Mouse (Mus musculus): Measurements from ENCODE around the gene Unc5c.
A peak's percentile ranks its signal among the peaks of the same experiment; 100 is the strongest.

Gene Unc5c

DNA sequence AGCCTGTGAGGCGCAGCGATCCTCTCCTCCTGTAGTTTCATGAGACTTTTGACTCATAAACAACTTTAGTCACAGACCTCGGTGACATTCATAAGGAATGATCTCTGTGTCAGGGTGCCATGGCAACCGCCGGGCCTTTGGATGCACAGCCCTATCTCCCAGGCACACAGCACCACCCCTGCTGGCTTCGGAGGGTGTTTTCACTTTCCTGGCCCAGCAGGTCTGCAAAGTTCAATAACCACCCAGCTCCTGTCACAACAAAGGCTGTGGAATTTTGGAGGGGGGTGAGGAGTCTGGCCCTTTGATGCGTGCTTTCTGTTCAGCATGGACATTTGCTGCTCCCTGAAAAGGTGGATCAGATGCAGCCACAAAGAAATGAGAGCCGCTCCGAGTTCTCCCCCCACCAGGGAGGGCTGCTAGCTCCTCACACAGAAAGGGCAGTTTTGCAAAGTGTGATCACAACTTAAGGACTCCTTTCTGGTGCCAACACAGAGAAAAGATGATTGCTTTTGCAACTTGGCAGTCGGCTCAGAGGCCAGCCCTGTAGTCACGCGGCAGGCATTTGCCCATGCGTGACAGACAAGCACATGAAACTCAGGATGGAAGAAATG is 354.4 kb downstream of the Unc5c start:
- peak; percentile 25 for DNase-seq

DNA sequence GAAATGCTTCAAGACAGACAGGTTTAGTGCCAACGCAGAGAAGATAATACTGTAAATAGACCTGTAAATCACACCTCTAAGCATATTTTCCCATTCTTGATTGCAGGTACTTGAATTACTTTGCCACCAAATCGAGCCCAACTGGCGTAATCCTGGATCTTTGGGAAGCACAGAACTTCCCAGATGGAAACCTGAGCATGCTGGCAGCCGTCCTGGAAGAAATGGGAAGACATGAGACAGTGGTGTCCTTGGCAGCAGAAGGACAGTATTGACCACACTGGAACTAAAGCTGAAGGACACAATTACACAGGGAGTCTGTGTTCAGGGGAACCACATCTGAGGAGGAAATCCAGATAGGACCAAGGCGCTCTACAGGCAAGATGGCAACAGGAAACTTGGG is 363.3 kb downstream of the Unc5c start:
- DNase-seq: no peak

DNA sequence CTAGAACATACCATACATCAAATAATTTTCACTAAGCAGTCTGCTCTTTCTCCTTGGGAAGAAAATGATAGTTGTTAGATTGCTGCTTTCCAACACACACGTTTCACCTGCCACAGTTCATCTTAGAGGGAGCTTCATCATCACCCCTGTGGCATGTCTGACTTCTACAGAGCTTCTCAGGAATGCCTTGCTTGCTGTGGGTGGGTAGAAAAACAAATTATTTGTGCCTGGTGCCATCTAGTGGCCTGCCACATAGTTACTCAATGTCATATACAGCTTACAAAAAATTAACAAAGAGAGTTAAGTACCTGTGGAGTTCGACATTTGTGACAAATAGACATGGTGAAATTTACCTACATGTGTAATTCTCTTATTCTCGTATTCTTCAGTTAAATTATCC is 366.1 kb downstream of the Unc5c start:
- DNase-seq: peak; percentile 38

DNA sequence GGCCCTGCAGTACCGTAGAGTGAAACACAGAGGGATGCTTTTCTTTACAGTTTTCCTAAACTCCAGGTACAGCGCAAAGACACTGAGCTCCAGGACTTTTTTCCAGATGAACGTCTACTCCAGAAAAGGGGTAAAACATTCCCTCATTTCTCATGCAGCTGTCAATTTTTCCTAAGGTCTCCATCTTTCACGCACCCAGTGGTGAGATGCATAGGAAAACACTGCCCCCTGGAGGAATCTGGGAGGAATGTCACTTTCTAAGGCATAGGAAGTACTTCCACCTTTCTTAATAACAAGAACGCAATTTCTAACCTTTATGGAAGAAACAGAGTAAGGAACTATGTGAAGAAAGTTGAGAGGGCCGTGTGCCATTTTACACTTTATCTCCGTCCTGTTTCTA is 373.8 kb downstream of the Unc5c start:
- peak; percentile 4 for DNase-seq

DNA sequence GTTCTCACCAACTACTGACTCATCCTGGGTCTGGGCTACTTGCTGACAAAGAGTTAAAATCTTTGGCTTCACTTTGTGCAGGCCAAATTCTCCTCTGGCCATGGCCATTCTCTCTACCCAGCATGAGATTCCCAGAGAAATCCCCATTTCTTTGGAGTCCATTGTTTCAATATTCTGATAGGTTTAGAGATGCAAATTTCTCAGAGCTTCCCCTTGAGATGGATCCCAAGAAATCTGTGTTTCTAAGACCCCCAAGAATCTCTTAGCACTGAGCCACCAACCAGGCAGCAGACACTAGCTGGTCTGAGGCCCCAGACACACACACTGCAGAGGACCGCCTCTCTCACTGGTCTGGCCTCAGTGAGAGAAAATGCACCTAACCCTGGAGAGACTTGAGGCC is 384.2 kb downstream of the Unc5c start:
- DNase-seq: no peak

DNA sequence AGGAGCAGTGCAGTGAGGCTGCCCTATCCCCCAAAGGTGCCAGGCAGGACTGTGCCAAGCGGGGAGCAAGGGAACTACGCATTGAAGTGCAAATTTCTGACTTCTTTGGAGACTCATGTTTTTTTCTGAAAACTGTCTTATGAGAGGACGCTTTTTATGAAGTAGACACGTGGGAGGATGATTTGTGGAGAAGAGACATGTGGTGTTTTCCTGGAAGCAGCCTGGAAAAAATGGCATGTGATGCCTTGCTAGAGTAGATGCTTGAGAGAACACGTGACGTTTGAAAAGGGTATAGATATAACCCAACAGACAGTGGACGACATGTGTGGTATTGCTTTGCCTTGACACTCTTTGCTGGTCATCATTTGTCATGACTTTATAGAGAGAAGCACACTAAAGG is 385.1 kb downstream of the Unc5c start:
- DNase-seq: no peak

DNA sequence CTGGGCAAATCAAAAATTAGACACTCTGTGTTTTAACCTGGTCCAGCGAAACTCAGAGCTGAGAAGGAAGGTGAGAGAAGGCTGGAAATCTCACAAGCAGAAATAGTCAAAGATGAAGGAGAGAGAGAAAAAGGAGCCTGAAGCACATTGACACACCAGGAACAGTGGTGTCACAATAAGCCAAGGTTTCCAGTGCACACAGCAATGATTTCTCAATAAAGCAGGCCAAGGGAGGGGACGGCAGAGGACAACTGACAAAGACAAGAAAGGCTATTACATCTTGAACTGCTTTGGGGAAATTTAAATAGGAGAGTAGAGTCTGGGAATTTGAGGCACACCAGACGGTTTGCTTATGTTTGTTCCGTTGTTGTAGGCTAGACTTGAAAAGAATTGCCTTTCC is 389.3 kb downstream of the Unc5c start:
- no peak for DNase-seq

DNA sequence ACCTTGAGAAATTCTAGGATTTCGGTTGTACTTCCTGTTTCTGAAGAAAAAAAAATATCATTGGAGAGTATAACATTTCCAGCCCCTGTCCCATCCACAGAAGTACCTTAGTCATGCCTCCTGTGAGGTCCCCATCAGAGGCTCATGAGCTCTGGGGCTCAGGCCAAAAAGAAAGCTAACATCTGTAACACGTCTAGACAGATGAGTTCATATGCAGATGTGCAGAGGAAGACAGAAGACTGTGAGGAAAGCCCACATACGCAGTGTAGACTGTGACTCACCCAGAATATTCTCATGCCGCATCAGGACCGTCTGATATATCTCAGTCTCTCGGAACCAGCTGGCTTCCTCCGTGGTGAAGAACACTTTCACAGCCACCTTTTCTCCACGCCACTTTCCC is 392.1 kb downstream of the Unc5c start:
- no peak for DNase-seq

DNA sequence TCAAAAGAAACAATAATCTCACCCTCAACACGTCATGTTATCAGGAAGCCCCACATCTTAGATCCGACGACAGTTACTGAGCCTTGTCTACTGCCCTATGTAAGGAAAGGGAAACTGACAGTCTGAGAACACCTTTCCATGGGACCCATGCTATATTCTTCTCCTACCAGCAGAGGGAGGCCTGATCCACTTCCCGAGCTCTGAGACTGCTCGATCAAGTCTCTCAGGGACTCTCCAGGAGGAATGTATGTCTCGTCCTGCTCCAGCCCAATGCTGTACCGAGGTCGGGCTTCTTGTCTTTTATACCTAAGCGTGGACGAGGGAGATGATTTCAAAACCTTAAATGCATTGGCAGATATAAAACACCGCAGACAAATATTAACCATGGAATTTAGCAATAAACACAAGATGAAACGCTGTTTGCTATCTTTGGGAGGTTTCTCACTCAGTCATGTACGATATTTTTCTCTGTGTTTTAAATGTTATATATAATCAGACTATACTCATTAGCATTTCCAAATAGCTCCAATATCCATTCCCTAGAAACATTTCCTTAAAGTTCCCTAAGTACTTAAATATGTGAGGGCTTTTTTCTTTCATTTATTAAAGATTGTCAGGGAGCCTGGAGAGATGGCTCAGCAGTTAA is 397.9 kb downstream of the Unc5c start:
- DNase-seq: peak; percentile 47

DNA sequence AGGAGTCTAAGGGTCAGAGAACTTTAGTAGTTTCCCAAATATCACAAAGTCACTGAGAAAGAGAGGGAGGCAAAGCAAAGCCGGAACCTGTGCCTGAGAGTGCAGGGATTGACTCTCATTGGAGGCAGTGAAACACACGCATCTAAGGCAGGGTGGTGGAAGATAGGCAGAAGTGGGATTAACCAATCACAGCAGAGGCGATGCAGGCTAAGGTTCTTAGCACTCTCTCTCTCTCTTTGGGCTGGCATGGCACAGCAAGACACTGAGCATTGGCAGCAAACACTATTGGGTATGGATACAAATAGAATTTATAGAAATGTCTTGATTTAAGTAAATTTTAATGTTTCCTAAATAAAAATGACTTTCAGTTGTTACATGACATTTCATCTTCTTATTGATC is 406.8 kb downstream of the Unc5c start:
- no peak for DNase-seq

DNA sequence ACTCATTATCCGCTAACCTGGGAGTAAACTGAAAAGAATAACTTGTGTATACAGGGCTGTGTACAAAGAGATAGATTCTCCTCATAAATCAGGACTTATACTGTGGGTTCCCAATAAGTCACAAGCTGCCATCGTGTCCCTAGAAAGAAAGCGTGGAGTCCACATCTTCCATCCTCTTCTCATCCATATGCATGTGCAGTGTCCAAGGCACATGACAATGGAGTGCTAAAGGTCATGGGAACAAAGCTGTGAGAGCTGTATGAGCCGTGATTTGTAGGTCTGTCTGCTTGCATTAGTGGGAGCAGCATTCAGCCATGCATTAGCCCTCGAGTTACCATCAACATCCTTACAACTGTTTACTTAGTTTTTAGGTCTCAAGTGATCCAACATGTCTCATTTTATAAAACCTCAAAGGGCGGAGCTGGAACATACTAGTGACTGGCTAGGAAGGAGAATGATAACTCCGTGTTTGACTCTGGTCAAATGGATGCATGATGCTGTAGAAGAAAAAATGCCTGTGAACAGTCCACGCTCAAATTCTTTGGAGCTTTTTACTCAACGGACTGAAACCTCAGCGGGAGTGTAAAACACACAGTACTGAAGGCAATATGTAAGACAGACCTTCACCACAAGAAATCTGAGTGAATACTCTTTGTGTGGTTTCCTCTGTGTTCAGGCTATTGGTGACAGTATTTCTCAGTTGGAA is 407.5 kb downstream of the Unc5c start:
- DNase-seq: no peak

DNA sequence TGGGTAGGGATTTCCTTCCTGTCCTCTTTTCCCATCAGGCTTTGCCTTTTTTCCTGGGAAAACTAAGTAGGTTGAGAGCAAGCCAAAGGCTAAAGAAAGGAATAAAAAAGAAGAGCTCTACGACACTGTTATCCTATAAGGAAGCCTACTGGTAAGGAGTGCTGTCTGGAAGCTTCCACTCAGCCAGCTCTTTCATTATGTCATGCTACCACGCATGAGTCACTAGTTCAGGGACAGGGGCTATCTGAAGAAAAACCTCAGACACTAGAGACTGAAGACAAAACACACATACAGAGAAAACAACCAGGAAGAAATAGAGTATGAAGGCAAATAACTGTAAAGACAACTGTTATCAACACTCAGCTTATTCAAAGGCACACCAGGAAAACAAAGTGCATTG is 417.5 kb downstream of the Unc5c start:
- no peak for DNase-seq

DNA sequence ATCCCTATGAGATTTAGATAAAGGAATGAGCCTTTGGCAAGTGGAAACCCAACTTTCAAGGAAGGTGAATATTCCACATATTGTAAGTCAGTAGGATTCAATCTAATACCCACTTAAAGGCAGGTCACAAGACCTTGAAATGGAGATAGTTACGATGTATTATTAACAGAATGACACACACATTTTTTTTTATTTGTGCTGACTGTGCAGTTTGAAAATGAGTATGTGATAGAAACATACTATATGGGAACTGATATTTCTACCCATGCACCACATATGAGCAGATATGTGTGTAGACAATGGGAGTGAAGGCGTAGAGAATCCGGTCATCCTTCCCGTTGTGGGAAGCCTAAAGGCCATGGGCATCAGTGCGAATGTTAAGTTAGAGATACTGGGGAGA is 419.2 kb downstream of the Unc5c start:
- no peak for DNase-seq
